Mouse (Mus musculus) forebrain, embryonic 14.5 days (tissue): ENCODE measurements at regions not wholly inside any gene's neighbourhood (a gene's known extent, or its start where the extent isn't known, plus 50 kb on each side); places are given as distances from the start of the nearest gene placed in this dataset.

ENCODE experiments used
- ATAC-seq: fragments of 200-750 bp; cut with Nextera tagmentation; 2 replicates; pipeline ENCODE4 v1.8.0; 2017; ENCODE audit warnings: mild to moderate bottlenecking, moderate library complexity
- DNase-seq: peaks from one replicate; pipeline ENCODE4 v3.0.0-alpha.2; 2015; ENCODE audit warnings: low spot score
- H3K27ac ChIP-seq: fragments of 300-500 bp; sonication (generic); 2 replicates; pipeline ENCODE4 v1.5.1; 2014; ENCODE audit warnings: low read depth, mild to moderate bottlenecking, control low read depth, low read length, moderate library complexity
- H3K27me3 ChIP-seq: fragments of 300-500 bp; sonication (generic); replicated peaks from 2 replicates; pipeline ENCODE4 v1.6.1; 2014; ENCODE audit warnings: low read length, control low read depth, mixed read lengths; ENCODE audit not compliant: control insufficient read depth, insufficient read depth
- H3K36me3 ChIP-seq: fragments of 300-500 bp; sonication (generic); 2 replicates; pipeline ENCODE4 v1.6.1; 2014; ENCODE audit warnings: low read length, control low read depth; ENCODE audit not compliant: control insufficient read depth, insufficient read depth
- H3K4me1 ChIP-seq: fragments of 300-500 bp; sonication (generic); 2 replicates; pipeline ENCODE4 v1.6.1; 2014; ENCODE audit warnings: antibody characterized with exemption, low read length, control low read depth; ENCODE audit not compliant: control insufficient read depth, insufficient read depth
- H3K4me2 ChIP-seq: fragments of 300-500 bp; sonication (generic); 2 replicates; pipeline ENCODE4 v1.6.1; 2014; ENCODE audit warnings: mild to moderate bottlenecking, control low read depth, low read length
- H3K4me3 ChIP-seq: fragments of 300-500 bp; sonication (generic); 2 replicates; pipeline ENCODE4 v1.5.1; 2014; ENCODE audit warnings: low read depth, low read length, control low read depth
- H3K9ac ChIP-seq: fragments of 300-500 bp; sonication (generic); 2 replicates; pipeline ENCODE4 v1.6.1; 2014; ENCODE audit warnings: mild to moderate bottlenecking, low read length, control low read depth, moderate library complexity
- H3K9me3 ChIP-seq: fragments of 300-500 bp; sonication (generic); replicated peaks from 2 replicates; pipeline ENCODE4 v1.6.1; 2016; ENCODE audit warnings: low read length, control low read depth, mixed read lengths; ENCODE audit not compliant: control insufficient read depth
- WGBS: fragments of 180-500 bp; shearing (Covaris S2); extraction: QIAGEN DNeasy Blood & Tissue Kit; methylation state at CpG from one replicate; pipeline ENCODE4 v1.1.7; 2014; 5-methylcytosine and 5-hydroxymethylcytosine counted together

GRCm38 (mm10) chr13:48013336-48013750 lies 247.7 kb upstream of the Id4 start:
- Histone ChIP-seq H3K27ac (peak overlapping the region; percentile 39; the same call in 1 of the 2 replicates), H3K4me1 (peaks cover 9% of the 10 kb centered on the region), H3K4me3 (no peak overlapping the region), H3K4me2 (no peak overlapping the region), H3K27me3 (no peaks in the 10 kb centered on the region), H3K9me3 (peaks cover 3% of the 10 kb centered on the region; the same call in 1 of the 2 replicates), H3K9ac (no peak overlapping the region), H3K36me3 (no peaks in the 10 kb centered on the region)
- ATAC-seq (peak; percentile 90), DNase-seq (peak; percentile 71)
- 13% methylated on average over 7 of the region's 7 CpGs for WGBS

- Histone ChIP-seq H3K9me3 (peaks cover 3% of the 10 kb centered on the region; the same call in 1 of the 2 replicates), H3K4me2 (no peak overlapping the region), H3K4me3 (no peak overlapping the region), H3K4me1 (peaks cover 9% of the 10 kb centered on the region), H3K36me3 (no peaks in the 10 kb centered on the region), H3K27me3 (no peaks in the 10 kb centered on the region), H3K27ac (no peak overlapping the region), H3K9ac (no peak overlapping the region)
- no peak for DNase-seq
- 81% methylated on average over 4 of the region's 4 CpGs for WGBS
- ATAC-seq = no peak
These were observed 245.7 kb upstream of the Id4 start for GRCm38 (mm10) chr13:48015296-48015695.

- no peak overlapping the region for H3K4me2 ChIP-seq
- H3K27me3 ChIP-seq = no peaks in the 10 kb centered on the region
- H3K36me3 ChIP-seq = no peaks in the 10 kb centered on the region
- H3K27ac ChIP-seq = no peak overlapping the region
- peaks cover 9% of the 10 kb centered on the region for H3K4me1 ChIP-seq
- H3K4me3 ChIP-seq = no peak overlapping the region
- DNase-seq (no peak), ATAC-seq (no peak)
- peaks cover 3% of the 10 kb centered on the region; the same call in 1 of the 2 replicates for H3K9me3 ChIP-seq
- no peak overlapping the region for H3K9ac ChIP-seq
- 99% methylated on average over 3 of the region's 3 CpGs for WGBS
These were observed 245.0 kb upstream of the Id4 start for GRCm38 (mm10) chr13:48016051-48016450.

- Histone ChIP-seq H3K27me3 (no peaks in the 10 kb centered on the region), H3K9me3 (no peaks in the 10 kb centered on the region), H3K36me3 (no peaks in the 10 kb centered on the region), H3K9ac (no peak overlapping the region), H3K4me2 (no peak overlapping the region), H3K4me3 (no peak overlapping the region), H3K27ac (no peak overlapping the region), H3K4me1 (peaks cover 9% of the 10 kb centered on the region)
- ATAC-seq (no peak), DNase-seq (no peak)
- 93% methylated on average over 6 of the region's 6 CpGs for WGBS
These were observed 244.4 kb upstream of the Id4 start for GRCm38 (mm10) chr13:48016606-48017005.

- no peak overlapping the region for H3K4me2 ChIP-seq
- H3K9me3 ChIP-seq = no peaks in the 10 kb centered on the region
- 58% methylated on average over 8 of the region's 8 CpGs for WGBS
- no peak overlapping the region for H3K27ac ChIP-seq
- DNase-seq (no peak), ATAC-seq (no peak)
- H3K36me3 ChIP-seq = no peaks in the 10 kb centered on the region
- no peak overlapping the region for H3K9ac ChIP-seq
- peaks cover 9% of the 10 kb centered on the region for H3K4me1 ChIP-seq
- H3K27me3 ChIP-seq = no peaks in the 10 kb centered on the region
- H3K4me3 ChIP-seq = no peak overlapping the region
These were observed 243.4 kb upstream of the Id4 start for GRCm38 (mm10) chr13:48017649-48018048.

- peaks cover 4% of the 10 kb centered on the region for H3K4me1 ChIP-seq
- WGBS = 75% methylated on average over 5 of the region's 5 CpGs
- H3K27ac ChIP-seq = no peak overlapping the region
- H3K4me2 ChIP-seq = no peak overlapping the region
- DNase-seq (no peak), ATAC-seq (no peak)
- no peaks in the 10 kb centered on the region for H3K9me3 ChIP-seq
- H3K9ac ChIP-seq = no peak overlapping the region
- no peaks in the 10 kb centered on the region for H3K36me3 ChIP-seq
- no peak overlapping the region for H3K4me3 ChIP-seq
- H3K27me3 ChIP-seq = no peaks in the 10 kb centered on the region
These were observed 242.4 kb upstream of the Id4 start for GRCm38 (mm10) chr13:48018606-48019005.

GRCm38 (mm10) chr13:48022958-48023615 lies 237.9 kb upstream of the Id4 start:
- no peak for ATAC-seq
- Histone ChIP-seq H3K4me1 (peaks cover 6% of the 10 kb centered on the region), H3K27ac (no peak overlapping the region), H3K27me3 (no peaks in the 10 kb centered on the region), H3K4me3 (no peak overlapping the region), H3K36me3 (no peaks in the 10 kb centered on the region), H3K9ac (no peak overlapping the region), H3K4me2 (no peak overlapping the region), H3K9me3 (no peaks in the 10 kb centered on the region)
- WGBS = 17% methylated on average over 7 of the region's 7 CpGs
- peak; percentile 41 for DNase-seq

GRCm38 (mm10) chr13:48027775-48028489 lies 233.1 kb upstream of the Id4 start:
- Histone ChIP-seq H3K4me3 (no peak overlapping the region), H3K9me3 (no peaks in the 10 kb centered on the region), H3K9ac (no peak overlapping the region; the same call in 1 of the 2 replicates), H3K4me2 (peak overlapping the region; percentile 10; the same call in 1 of the 2 replicates), H3K36me3 (no peaks in the 10 kb centered on the region), H3K4me1 (peaks cover 15% of the 10 kb centered on the region), H3K27me3 (no peaks in the 10 kb centered on the region), H3K27ac (peak overlapping the region; percentile 60; the same call in 1 of the 2 replicates)
- ATAC-seq (peak; percentile 88), DNase-seq (peak; percentile 96)
- WGBS = 27% methylated on average over 7 of the region's 7 CpGs

GRCm38 (mm10) chr13:48031491-48031890 lies 229.5 kb upstream of the Id4 start:
- no peaks in the 10 kb centered on the region for H3K9me3 ChIP-seq
- WGBS = 44% methylated on average over 8 of the region's 8 CpGs
- H3K4me1 ChIP-seq = peaks cover 15% of the 10 kb centered on the region
- H3K4me2 ChIP-seq = no peak overlapping the region
- H3K36me3 ChIP-seq = no peaks in the 10 kb centered on the region
- H3K27ac ChIP-seq = no peak overlapping the region
- DNase-seq (peak; percentile 72), ATAC-seq (0 out of 2 replicates have a peak, but pooled peaks have one; percentile 24)
- no peaks in the 10 kb centered on the region for H3K27me3 ChIP-seq
- H3K9ac ChIP-seq = no peak overlapping the region
- H3K4me3 ChIP-seq = no peak overlapping the region
